Mouse (Mus musculus): ENCODE measurements at regions not wholly inside any gene's neighbourhood (a gene's known extent, or its start where the extent isn't known, plus 50 kb on each side); places are given as distances from the start of the nearest gene placed in this dataset.

GRCm38 (mm10) chr6:89258140-89258539 is 104.3 kb downstream of the Plxna1 start:
- WGBS: 79% methylated on average over 4 of the region's 4 CpGs
- no peak overlapping the region for H3K27ac ChIP-seq (ENCODE audit: low read length)
- H3K9me3 ChIP-seq (ENCODE audit: low read length): no peaks in the 10 kb centered on the region
- H3K27me3 ChIP-seq (ENCODE audit: insufficient read depth, low read length): no peaks in the 10 kb centered on the region
- ATAC-seq (ENCODE audit: low FRiP score, low TSS enrichment): no peak
- H3K36me3 ChIP-seq (ENCODE audit: insufficient read depth, low read length): no peaks in the 10 kb centered on the region
- no peaks in the 10 kb centered on the region for H3K4me1 ChIP-seq (ENCODE audit: insufficient read depth, low read length)
- H3K9ac ChIP-seq (replicated peaks; ENCODE audit: low read length): no peak overlapping the region
- no peak overlapping the region for H3K4me2 ChIP-seq (replicated peaks; ENCODE audit: low read depth, low read length)
- H3K4me3 ChIP-seq (ENCODE audit: low read length): no peak overlapping the region

GRCm38 (mm10) chr6:89259406-89259994 is 102.9 kb downstream of the Plxna1 start:
- ATAC-seq (ENCODE audit: low FRiP score, low TSS enrichment): no peak
- no peaks in the 10 kb centered on the region for H3K36me3 ChIP-seq (ENCODE audit: insufficient read depth, low read length)
- no peak overlapping the region for H3K4me3 ChIP-seq (ENCODE audit: low read length)
- no peak overlapping the region for H3K4me2 ChIP-seq (replicated peaks; ENCODE audit: low read depth, low read length)
- no peaks in the 10 kb centered on the region for H3K27me3 ChIP-seq (ENCODE audit: insufficient read depth, low read length)
- no peaks in the 10 kb centered on the region for H3K4me1 ChIP-seq (ENCODE audit: insufficient read depth, low read length)
- no peaks in the 10 kb centered on the region for H3K9me3 ChIP-seq (ENCODE audit: low read length)
- no peak overlapping the region for H3K27ac ChIP-seq (ENCODE audit: low read length)
- 64% methylated on average over 11 of the region's 11 CpGs for WGBS
- H3K9ac ChIP-seq (replicated peaks; ENCODE audit: low read length): no peak overlapping the region

GRCm38 (mm10) chr6:89262958-89263357 is 99.5 kb downstream of the Plxna1 start:
- no peaks in the 10 kb centered on the region for H3K27me3 ChIP-seq (ENCODE audit: insufficient read depth, low read length)
- 73% methylated on average over 4 of the region's 4 CpGs for WGBS
- no peaks in the 10 kb centered on the region for H3K36me3 ChIP-seq (ENCODE audit: insufficient read depth, low read length)
- no peaks in the 10 kb centered on the region for H3K9me3 ChIP-seq (ENCODE audit: low read length)
- H3K9ac ChIP-seq (replicated peaks; ENCODE audit: low read length): no peak overlapping the region
- H3K4me3 ChIP-seq (ENCODE audit: low read length): no peak overlapping the region
- no peak overlapping the region for H3K27ac ChIP-seq (ENCODE audit: low read length)
- ATAC-seq (ENCODE audit: low FRiP score, low TSS enrichment): no peak
- H3K4me1 ChIP-seq (ENCODE audit: insufficient read depth, low read length): no peaks in the 10 kb centered on the region
- H3K4me2 ChIP-seq (replicated peaks; ENCODE audit: low read depth, low read length): no peak overlapping the region

GRCm38 (mm10) chr6:89265296-89265695 is 97.1 kb downstream of the Plxna1 start:
- H3K9ac ChIP-seq (replicated peaks; ENCODE audit: low read length): no peak overlapping the region
- no peak overlapping the region for H3K4me3 ChIP-seq (ENCODE audit: low read length)
- H3K27ac ChIP-seq (ENCODE audit: low read length): no peak overlapping the region
- no peaks in the 10 kb centered on the region for H3K9me3 ChIP-seq (ENCODE audit: low read length)
- H3K27me3 ChIP-seq (ENCODE audit: insufficient read depth, low read length): no peaks in the 10 kb centered on the region
- H3K4me1 ChIP-seq (ENCODE audit: insufficient read depth, low read length): no peaks in the 10 kb centered on the region
- no peak for ATAC-seq (ENCODE audit: low FRiP score, low TSS enrichment)
- WGBS: 74% methylated on average over 3 of the region's 3 CpGs
- H3K36me3 ChIP-seq (ENCODE audit: insufficient read depth, low read length): no peaks in the 10 kb centered on the region
- H3K4me2 ChIP-seq (replicated peaks; ENCODE audit: low read depth, low read length): no peak overlapping the region
